Mouse (Mus musculus): ENCODE measurements around the gene Ski. TPM values are rescaled to one million over a fixed set of nuclear protein-coding genes. Genes with fewer than 3 reads are reported as not detected.

The Ski gene
- polyA plus RNA-seq, 2 experiments, result 2.4 to 4.5 TPM

DNA sequence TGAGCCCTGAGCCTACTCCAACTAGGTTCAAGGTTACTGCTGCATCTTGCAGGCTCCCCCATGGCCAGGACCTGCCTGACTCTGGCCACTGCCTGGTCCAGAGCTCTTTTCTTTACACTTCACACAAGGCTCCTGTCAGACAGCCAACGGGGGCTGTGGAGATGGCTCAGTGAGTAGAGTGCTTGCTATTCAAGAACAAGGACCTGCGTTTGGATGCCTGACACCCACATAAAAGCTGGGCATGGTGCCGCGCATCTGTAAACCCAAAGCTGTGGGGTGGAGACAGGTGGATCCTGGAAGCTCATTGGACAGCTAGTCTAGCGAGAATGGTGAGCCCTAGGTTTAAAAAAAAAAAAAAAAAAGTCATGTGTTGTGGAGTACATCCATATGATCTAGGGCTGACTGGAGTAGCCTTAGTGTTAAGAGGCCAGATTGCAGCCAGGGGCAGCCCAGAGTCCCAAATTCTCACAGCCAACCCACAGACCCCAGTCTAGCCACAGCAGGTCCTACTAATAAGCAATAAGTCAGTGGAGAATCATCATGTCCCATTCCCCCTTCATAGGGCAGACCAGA lies 50.3 kb downstream of the Ski start:
- H3K9ac ChIP-seq (replicated peaks), result no peak overlapping the region
- H3K27ac ChIP-seq, result no peak overlapping the region
- no peak overlapping the region for H3K4me2 ChIP-seq (ENCODE audit: low read depth)
- 75% methylated on average over 5 of the region's 5 CpGs for WGBS (ENCODE audit: insufficient replicate concordance)
- no peaks in the 10 kb centered on the region for H3K36me3 ChIP-seq (replicated peaks; ENCODE audit: control insufficient read depth, insufficient read depth, low read depth)
- ATAC-seq (ENCODE audit: insufficient read depth) (no peak), DNase-seq (ENCODE audit: low read depth in 3 of 3, low spot score in 3 of 3) (no peak)
- peaks cover 0 to 15% of the 10 kb centered on the region in 2 experiments for H3K4me1 ChIP-seq (replicated peaks; ENCODE audit: control insufficient read depth in 2 of 2, insufficient read depth in 2 of 2, low read length in 1 of 2)
- no peak overlapping the region for H3K4me3 ChIP-seq (ENCODE audit: insufficient read depth in 1 of 2, low read depth in 2 of 2, low read length in 2 of 2)
- no peak for TF ChIP-seq EP300 (IDR thresholded peaks at IDR 0.05; ENCODE audit: low read depth)
- TF ChIP-seq CTCF (IDR thresholded peaks at IDR 0.05; ENCODE audit: low read depth), result no peak
- no peaks in the 10 kb centered on the region for H3K9me3 ChIP-seq (ENCODE audit: control insufficient read depth, low read length)
- no peaks in the 10 kb centered on the region for H3K27me3 ChIP-seq (ENCODE audit: control insufficient read depth, insufficient read depth, low read length)

DNA sequence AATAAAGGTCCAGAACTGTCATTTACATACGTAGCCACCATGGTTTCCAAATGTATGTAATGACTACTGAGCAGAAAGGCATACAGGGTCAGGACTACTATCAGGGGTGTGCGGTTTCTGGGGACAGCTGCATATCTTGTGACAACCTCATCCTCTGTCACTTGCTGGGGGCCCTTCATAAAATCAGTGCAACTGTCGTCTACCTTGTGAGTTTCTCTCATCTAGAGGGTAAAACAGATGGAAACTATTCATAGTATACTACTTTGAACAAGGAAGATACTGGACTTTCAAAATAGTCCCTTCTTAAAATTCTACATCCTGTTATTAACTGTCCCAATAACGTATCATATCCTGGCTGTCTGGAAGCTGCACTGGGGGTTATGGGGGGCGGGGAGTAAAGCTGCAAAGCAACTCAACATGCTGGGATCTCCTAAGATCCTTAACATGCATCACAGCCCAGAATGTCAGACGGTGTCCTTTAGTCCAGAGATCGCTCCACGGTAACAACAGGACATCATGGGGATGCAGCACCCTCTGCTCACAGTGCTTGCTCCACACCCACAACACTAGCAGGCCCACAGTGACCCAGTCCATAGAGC lies 51.7 kb downstream of the Ski start:
- H3K27ac ChIP-seq, result no peak overlapping the region
- ATAC-seq (ENCODE audit: insufficient read depth) (no peak), DNase-seq (ENCODE audit: low read depth in 3 of 3, low spot score in 3 of 3) (no peak)
- no peaks in the 10 kb centered on the region for H3K27me3 ChIP-seq (ENCODE audit: control insufficient read depth, insufficient read depth, low read length)
- WGBS (ENCODE audit: insufficient replicate concordance), result 49% methylated on average over 8 of the region's 8 CpGs
- no peak for TF ChIP-seq EP300 (IDR thresholded peaks at IDR 0.05; ENCODE audit: low read depth)
- no peak for TF ChIP-seq CTCF (IDR thresholded peaks at IDR 0.05; ENCODE audit: low read depth)
- H3K36me3 ChIP-seq (replicated peaks; ENCODE audit: control insufficient read depth, insufficient read depth, low read depth), result no peaks in the 10 kb centered on the region
- H3K4me3 ChIP-seq (ENCODE audit: insufficient read depth in 1 of 2, low read depth in 2 of 2, low read length in 2 of 2), result no peak overlapping the region
- H3K4me2 ChIP-seq (ENCODE audit: low read depth), result no peak overlapping the region
- H3K4me1 ChIP-seq (replicated peaks; ENCODE audit: control insufficient read depth in 2 of 2, insufficient read depth in 2 of 2, low read length in 1 of 2), result peaks cover 0 to 12% of the 10 kb centered on the region in 2 experiments
- H3K9ac ChIP-seq (replicated peaks), result no peak overlapping the region
- H3K9me3 ChIP-seq (ENCODE audit: control insufficient read depth, low read length), result no peaks in the 10 kb centered on the region

DNA sequence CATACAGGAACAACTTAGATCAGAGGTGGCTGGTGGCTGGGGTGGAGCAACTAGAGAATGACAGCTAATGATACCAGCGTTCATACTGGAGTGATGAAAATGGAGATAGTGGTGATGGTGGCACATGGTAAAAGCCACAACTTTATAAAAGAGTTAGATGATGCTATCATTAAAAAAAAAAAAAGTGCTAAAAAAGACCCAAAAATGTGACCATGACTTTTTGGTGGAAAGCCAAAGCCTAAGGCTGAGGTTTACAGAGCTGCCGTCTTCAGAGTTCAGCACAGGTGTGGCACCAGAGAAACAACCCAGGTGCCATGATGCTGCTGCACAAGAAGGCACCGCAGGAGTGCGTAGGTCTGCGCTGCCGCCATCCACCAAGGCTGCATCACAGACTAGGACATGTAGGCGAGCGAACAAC lies 53.5 kb downstream of the Ski start:
- Histone ChIP-seq H3K9me3 (ENCODE audit: control insufficient read depth, low read length) (no peaks in the 10 kb centered on the region), H3K36me3 (replicated peaks; ENCODE audit: control insufficient read depth, insufficient read depth, low read depth) (no peaks in the 10 kb centered on the region), H3K4me3 (ENCODE audit: insufficient read depth in 1 of 2, low read depth in 2 of 2, low read length in 2 of 2) (no peak overlapping the region), H3K27me3 (ENCODE audit: control insufficient read depth, insufficient read depth, low read length) (no peaks in the 10 kb centered on the region), H3K9ac (replicated peaks) (no peak overlapping the region), H3K4me1 (replicated peaks; ENCODE audit: control insufficient read depth in 2 of 2, insufficient read depth in 2 of 2, low read length in 1 of 2) (peaks cover 0 to 8% of the 10 kb centered on the region in 2 experiments), H3K27ac (no peak overlapping the region), H3K4me2 (ENCODE audit: low read depth) (no peak overlapping the region)
- ATAC-seq (ENCODE audit: insufficient read depth) (no peak), DNase-seq (ENCODE audit: low read depth in 3 of 3, low spot score in 3 of 3) (no peak)
- WGBS (ENCODE audit: insufficient replicate concordance), result 76% methylated on average over 8 of the region's 8 CpGs
- TF ChIP-seq CTCF (IDR thresholded peaks at IDR 0.05; ENCODE audit: low read depth), result no peak

DNA sequence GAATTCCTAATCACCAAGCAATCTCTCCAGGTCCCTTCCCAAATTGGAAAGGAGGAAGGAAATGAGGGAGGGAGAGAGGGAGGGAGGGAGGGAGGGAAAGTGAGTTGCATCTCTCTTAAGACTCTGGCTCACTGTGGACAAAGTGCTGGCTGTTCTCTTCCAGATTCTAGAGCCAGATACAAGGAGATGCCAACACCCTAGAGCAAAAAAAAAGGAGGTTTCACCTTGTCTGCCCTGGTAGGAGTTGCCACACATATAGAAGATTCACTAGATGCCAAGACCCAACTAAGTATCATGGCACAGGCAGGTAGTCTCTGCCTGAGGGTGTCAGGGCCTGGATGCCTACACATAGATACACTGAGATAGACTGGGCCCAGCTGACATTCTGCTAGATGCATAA lies 56.5 kb downstream of the Ski start:
- Histone ChIP-seq H3K36me3 (replicated peaks; ENCODE audit: control insufficient read depth, insufficient read depth, low read depth) (no peaks in the 10 kb centered on the region), H3K4me2 (ENCODE audit: low read depth) (no peak overlapping the region), H3K4me3 (ENCODE audit: insufficient read depth in 1 of 2, low read depth in 2 of 2, low read length in 2 of 2) (no peak overlapping the region), H3K9me3 (ENCODE audit: control insufficient read depth, low read length) (no peaks in the 10 kb centered on the region), H3K4me1 (replicated peaks; ENCODE audit: control insufficient read depth in 2 of 2, insufficient read depth in 2 of 2, low read length in 1 of 2) (peaks cover 2 to 26% of the 10 kb centered on the region in 2 experiments; a peak in 3 of 4 replicates), H3K27ac (no peak overlapping the region), H3K27me3 (ENCODE audit: control insufficient read depth, insufficient read depth, low read length) (no peaks in the 10 kb centered on the region), H3K9ac (replicated peaks) (no peak overlapping the region)
- no peak for TF ChIP-seq CTCF (IDR thresholded peaks at IDR 0.05; ENCODE audit: low read depth)
- no peak for TF ChIP-seq EP300 (IDR thresholded peaks at IDR 0.05; ENCODE audit: low read depth)
- no peak for ATAC-seq (ENCODE audit: insufficient read depth)
- DNase-seq (ENCODE audit: low read depth in 3 of 3, low spot score in 3 of 3), result no peak

DNA sequence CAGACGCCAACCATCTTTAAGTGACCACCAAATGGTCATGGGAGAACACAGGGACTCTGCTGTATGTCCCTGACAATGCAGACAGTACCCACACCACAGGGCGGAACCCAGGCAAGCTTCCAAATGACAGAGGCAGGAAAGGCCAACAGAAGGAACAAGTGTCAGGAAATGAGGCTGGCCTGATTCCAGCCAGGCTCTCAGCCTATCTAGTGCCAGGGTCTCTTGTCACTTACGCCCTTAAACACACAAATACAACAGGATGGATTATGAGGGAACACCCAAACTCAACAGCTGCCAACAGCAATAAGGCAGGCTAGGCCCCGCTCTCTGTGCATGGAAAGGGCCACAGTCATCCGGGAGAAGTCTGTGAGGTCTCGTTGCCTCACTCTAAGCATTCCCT lies 57.8 kb downstream of the Ski start:
- WGBS (ENCODE audit: insufficient replicate concordance), result 72% methylated on average over 6 of the region's 6 CpGs

More for the DNA sequence above, 57.8 kb downstream of the Ski start:
- Histone ChIP-seq H3K4me2 (ENCODE audit: low read depth) (no peak overlapping the region), H3K4me1 (replicated peaks; ENCODE audit: control insufficient read depth in 2 of 2, insufficient read depth in 2 of 2, low read length in 1 of 2) (peaks cover 2 to 26% of the 10 kb centered on the region in 2 experiments; a peak in 3 of 4 replicates), H3K9ac (replicated peaks) (no peak overlapping the region), H3K4me3 (ENCODE audit: insufficient read depth in 1 of 2, low read depth in 2 of 2, low read length in 2 of 2) (no peak overlapping the region), H3K9me3 (ENCODE audit: control insufficient read depth, low read length) (no peaks in the 10 kb centered on the region), H3K27ac (no peak overlapping the region), H3K27me3 (ENCODE audit: control insufficient read depth, insufficient read depth, low read length) (no peaks in the 10 kb centered on the region), H3K36me3 (replicated peaks; ENCODE audit: control insufficient read depth, insufficient read depth, low read depth) (no peaks in the 10 kb centered on the region)
- DNase-seq (ENCODE audit: low read depth in 3 of 3, low spot score in 3 of 3) (no peak), ATAC-seq (ENCODE audit: insufficient read depth) (no peak)
- TF ChIP-seq CTCF (IDR thresholded peaks at IDR 0.05; ENCODE audit: low read depth) (no peak), EP300 (IDR thresholded peaks at IDR 0.05; ENCODE audit: low read depth) (no peak)

Data from liver, embryonic 14.5 days (tissue).